Mouse (Mus musculus): ENCODE data around the gene Ptcra. TPM values are rescaled to one million over a fixed set of nuclear protein-coding genes. Genes with fewer than 3 reads are reported as not detected.

Ptcra gene
- polyA plus RNA-seq, 1 experiment from 2014 or later: 0.60 TPM

DNA sequence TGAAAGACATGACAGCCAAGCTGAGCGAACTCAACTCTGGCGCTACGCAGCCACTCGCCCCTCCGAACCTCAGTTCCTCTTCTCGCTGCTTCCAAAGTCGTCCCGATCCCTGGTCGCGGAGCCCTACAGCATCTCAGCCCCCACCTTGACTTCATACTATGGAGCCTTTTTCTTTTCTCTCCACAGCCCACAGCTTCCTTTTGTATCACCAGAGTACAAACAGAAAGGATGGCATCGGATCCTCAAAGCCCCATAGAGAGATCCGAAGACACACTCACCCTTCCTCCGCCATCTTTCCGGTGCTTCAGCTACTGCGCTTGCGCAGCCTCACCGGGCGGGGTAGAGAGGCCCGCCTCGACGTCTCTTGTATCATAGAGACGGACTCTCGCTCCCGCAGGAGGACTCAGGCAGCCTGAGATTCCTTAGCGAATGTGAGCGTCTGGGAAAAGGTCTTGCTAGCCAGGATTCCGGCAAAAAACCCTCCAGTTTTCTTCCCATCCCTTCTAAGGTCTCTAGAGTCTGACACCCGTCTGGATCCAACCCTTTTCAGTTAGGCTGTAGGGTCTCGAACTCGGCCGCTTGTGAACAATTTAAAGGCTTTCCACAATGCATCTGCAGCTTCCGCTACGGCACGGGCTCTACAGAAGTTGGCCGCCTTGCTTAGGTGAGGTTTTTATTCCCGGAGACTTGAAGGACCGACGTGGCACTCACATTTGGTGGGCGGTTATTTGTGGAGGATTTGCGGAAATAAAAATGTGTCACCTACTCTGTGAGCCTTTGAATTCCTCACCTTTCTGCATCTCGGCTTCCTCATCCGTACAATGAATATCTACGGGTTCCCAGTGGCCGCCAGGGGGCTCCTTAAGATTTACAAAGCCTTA lies 19.1 kb upstream of the Ptcra start, which contains the start of gene Rpl7l1:
TSS of gene Rpl7l1 (minus strand) at position 332 of the 881 bp plus-strand sequence.
- peak; percentile 97 for DNase-seq (ENCODE audit: low spot score)
- under 1% methylated on average over 44 of the region's 44 CpGs for WGBS
- Histone ChIP-seq H3K9me3 (no peaks in the 10 kb centered on the region), H3K4me1 (no peaks in the 10 kb centered on the region), H3K4me3 (peak within 1 kb of the TSS; percentile 73), H3K36me3 (peaks cover 34% of the 10 kb centered on the region), H3K27me3 (ENCODE audit: insufficient read depth, poor library complexity, severe bottlenecking) (no peaks in the 10 kb centered on the region), H3K27ac (peak within 1 kb of the TSS; percentile 89)

DNA sequence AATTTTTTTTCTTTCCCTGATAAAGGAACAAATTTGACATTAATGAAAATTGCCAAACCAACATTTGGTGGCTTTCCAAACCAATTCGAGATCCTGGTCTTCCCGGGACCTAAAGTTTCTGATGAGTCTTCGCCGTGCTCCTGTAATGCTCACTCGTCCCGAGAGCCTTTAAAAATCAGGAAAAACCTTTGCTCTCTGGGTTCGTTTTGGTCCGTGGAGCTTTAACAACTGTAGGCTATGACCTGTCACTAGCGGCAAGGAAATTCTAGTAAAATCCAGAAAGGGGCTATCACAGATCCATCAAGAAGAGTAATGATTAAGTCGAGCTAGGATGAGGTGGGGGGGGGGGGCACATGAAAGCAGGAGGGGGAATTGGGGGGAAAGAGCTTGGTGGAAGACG lies 18.4 kb upstream of the Ptcra start:
- H3K27ac ChIP-seq: peak overlapping the region; percentile 89
- DNase-seq (ENCODE audit: low spot score): no peak
- H3K36me3 ChIP-seq: peaks cover 41% of the 10 kb centered on the region
- H3K27me3 ChIP-seq (ENCODE audit: insufficient read depth, poor library complexity, severe bottlenecking): no peaks in the 10 kb centered on the region
- no peaks in the 10 kb centered on the region for H3K4me1 ChIP-seq
- 7% methylated on average over 11 of the region's 11 CpGs for whole genome bisulfite sequencing
- no peaks in the 10 kb centered on the region for H3K9me3 ChIP-seq
- H3K4me3 ChIP-seq: peak overlapping the region; percentile 73

- H3K4me1 ChIP-seq: peaks cover 16% of the 10 kb centered on the region
- peaks cover 68% of the 10 kb centered on the region for H3K36me3 ChIP-seq
- WGBS: 85% methylated on average over 3 of the region's 3 CpGs
- H3K27ac ChIP-seq: no peak overlapping the region
- H3K27me3 ChIP-seq (ENCODE audit: insufficient read depth, poor library complexity, severe bottlenecking): no peaks in the 10 kb centered on the region
- H3K9me3 ChIP-seq: no peaks in the 10 kb centered on the region
- H3K4me3 ChIP-seq: no peak overlapping the region
- DNase-seq (ENCODE audit: low spot score): no peak
These were observed 12.6 kb upstream of the Ptcra start for GRCm38 (mm10) chr17:46776087-46776486.

DNA sequence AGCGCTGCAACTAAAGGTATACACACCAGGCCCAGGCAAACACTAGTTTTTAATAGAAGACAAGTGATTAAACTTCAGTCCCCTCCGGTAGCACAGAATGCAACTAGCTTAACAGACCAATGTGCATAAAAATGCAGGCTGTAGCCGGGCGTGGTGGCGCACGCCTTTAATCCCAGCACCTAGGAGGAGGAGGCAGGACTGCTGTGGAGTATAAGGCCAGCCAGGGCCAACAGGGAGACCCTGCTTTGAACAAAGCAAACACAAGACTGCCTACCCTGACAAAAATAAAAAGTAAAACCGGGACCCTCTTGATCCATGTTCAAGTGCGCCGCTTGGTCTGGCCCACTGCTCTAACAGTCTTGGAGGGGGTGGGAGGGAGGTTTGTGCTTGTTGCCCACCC lies 11.6 kb upstream of the Ptcra start:
- H3K27ac ChIP-seq: no peak overlapping the region
- peaks cover 60% of the 10 kb centered on the region for H3K36me3 ChIP-seq
- WGBS: 93% methylated on average over 9 of the region's 9 CpGs
- no peak overlapping the region for H3K4me3 ChIP-seq
- no peaks in the 10 kb centered on the region for H3K9me3 ChIP-seq
- H3K4me1 ChIP-seq: peaks cover 16% of the 10 kb centered on the region
- DNase-seq (ENCODE audit: low spot score): no peak
- no peaks in the 10 kb centered on the region for H3K27me3 ChIP-seq (ENCODE audit: insufficient read depth, poor library complexity, severe bottlenecking)

GRCm38 (mm10) chr17:46774131-46774472 lies 10.6 kb upstream of the Ptcra start:
- Histone ChIP-seq H3K27me3 (ENCODE audit: insufficient read depth, poor library complexity, severe bottlenecking) (no peaks in the 10 kb centered on the region), H3K9me3 (no peaks in the 10 kb centered on the region), H3K27ac (no peak overlapping the region; the same call in 1 of the 2 replicates), H3K36me3 (peaks cover 51% of the 10 kb centered on the region), H3K4me1 (peaks cover 16% of the 10 kb centered on the region), H3K4me3 (peak overlapping the region; percentile 87)
- no peak for DNase-seq (ENCODE audit: low spot score)
- 50% methylated on average over 2 of the region's 2 CpGs for whole genome bisulfite sequencing

- WGBS: 9% methylated on average over 19 of the region's 20 CpGs
- DNase-seq (ENCODE audit: low spot score): no peak
- H3K27ac ChIP-seq: peak overlapping the region; percentile 90
These were observed 10.0 kb upstream of the Ptcra start for GRCm38 (mm10) chr17:46773278-46774130.

GRCm38 (mm10) chr17:46772404-46773277 lies 9.1 kb upstream of the Ptcra start, which contains the start of gene 2310039H08Rik:
2310039H08Rik (plus strand) TSS chr17:46772635.
- no peaks in the 10 kb centered on the region for H3K27me3 ChIP-seq (ENCODE audit: insufficient read depth, poor library complexity, severe bottlenecking)
- WGBS: under 1% methylated on average over 50 of the region's 50 CpGs
- H3K27ac ChIP-seq: peak within 1 kb of the TSS; percentile 90
- no peaks in the 10 kb centered on the region for H3K9me3 ChIP-seq
- DNase-seq (ENCODE audit: low spot score): peak; percentile 95
- H3K4me1 ChIP-seq: peaks cover 21% of the 10 kb centered on the region
- H3K36me3 ChIP-seq: peaks cover 36% of the 10 kb centered on the region
- H3K4me3 ChIP-seq: peak within 1 kb of the TSS; percentile 87

More at GRCm38 (mm10) chr17:46773278-46774130, 10.0 kb upstream of the Ptcra start:
- H3K36me3 ChIP-seq: peaks cover 45% of the 10 kb centered on the region
- H3K4me3 ChIP-seq: peak overlapping the region; percentile 87
- H3K9me3 ChIP-seq: no peaks in the 10 kb centered on the region
- H3K27me3 ChIP-seq (ENCODE audit: insufficient read depth, poor library complexity, severe bottlenecking): no peaks in the 10 kb centered on the region
- H3K4me1 ChIP-seq: peaks cover 16% of the 10 kb centered on the region

DNA sequence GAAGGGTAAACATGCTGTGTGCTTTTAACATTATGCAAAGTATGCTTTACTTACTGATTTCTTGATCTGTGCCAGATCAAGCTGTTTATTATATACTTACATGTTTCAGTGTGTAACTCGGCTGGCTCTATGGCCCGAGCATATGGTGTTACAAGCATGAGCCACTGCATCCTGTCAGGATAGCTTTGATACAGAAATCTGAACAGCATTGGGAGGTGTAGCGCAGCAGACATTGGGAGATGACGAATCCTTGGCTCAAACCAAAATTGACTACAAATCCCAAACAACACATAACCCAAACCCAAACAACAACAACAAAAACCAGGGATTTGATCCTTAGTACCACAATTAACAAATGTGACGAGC lies 8.5 kb upstream of the Ptcra start:
- Histone ChIP-seq H3K9me3 (no peaks in the 10 kb centered on the region), H3K4me1 (peaks cover 21% of the 10 kb centered on the region), H3K27me3 (ENCODE audit: insufficient read depth, poor library complexity, severe bottlenecking) (no peaks in the 10 kb centered on the region), H3K4me3 (peak overlapping the region; percentile 87), H3K27ac (peak overlapping the region; percentile 90), H3K36me3 (peaks cover 30% of the 10 kb centered on the region)
- DNase-seq (ENCODE audit: low spot score): no peak
- 10% methylated on average over 5 of the region's 5 CpGs for WGBS

- Histone ChIP-seq H3K36me3 (peaks cover 26% of the 10 kb centered on the region), H3K9me3 (no peaks in the 10 kb centered on the region), H3K27ac (peak overlapping the region; percentile 90; the same call in 1 of the 2 replicates), H3K4me1 (peaks cover 21% of the 10 kb centered on the region), H3K27me3 (ENCODE audit: insufficient read depth, poor library complexity, severe bottlenecking) (no peaks in the 10 kb centered on the region), H3K4me3 (peak overlapping the region; percentile 87)
- 61% methylated on average over 17 of the region's 17 CpGs for WGBS
- no peak for DNase-seq (ENCODE audit: low spot score)
These were observed 8.1 kb upstream of the Ptcra start for GRCm38 (mm10) chr17:46771616-46772015.

DNA sequence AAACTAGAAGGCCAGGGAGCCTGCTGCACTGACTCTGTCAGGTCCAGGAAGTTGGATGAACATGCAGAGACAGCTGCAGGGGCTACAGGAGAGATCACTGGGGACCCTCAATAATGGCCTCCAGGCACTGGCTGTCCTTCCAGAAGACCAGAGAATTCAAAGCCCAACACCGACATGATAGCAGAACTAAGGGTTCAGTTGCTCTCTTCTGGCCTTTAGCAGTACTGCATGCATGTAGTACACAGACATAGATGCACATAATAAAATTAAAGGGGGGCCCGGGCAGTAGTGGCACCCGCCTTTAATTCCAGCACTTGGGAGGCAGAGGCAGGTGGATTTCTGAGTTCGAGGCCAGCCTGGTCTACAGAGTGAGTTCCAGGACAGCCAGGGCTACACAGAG lies 7.5 kb upstream of the Ptcra start:
- peaks cover 20% of the 10 kb centered on the region for H3K36me3 ChIP-seq
- H3K27me3 ChIP-seq (ENCODE audit: insufficient read depth, poor library complexity, severe bottlenecking): no peaks in the 10 kb centered on the region
- peaks cover 21% of the 10 kb centered on the region for H3K4me1 ChIP-seq
- H3K27ac ChIP-seq: no peak overlapping the region
- DNase-seq (ENCODE audit: low spot score): no peak
- no peak overlapping the region for H3K4me3 ChIP-seq
- H3K9me3 ChIP-seq: no peaks in the 10 kb centered on the region
- WGBS: 80% methylated on average over 4 of the region's 4 CpGs

- H3K27ac ChIP-seq: no peak overlapping the region
- H3K36me3 ChIP-seq: peaks cover 15% of the 10 kb centered on the region
- WGBS: 88% methylated on average over 11 of the region's 11 CpGs
- H3K4me1 ChIP-seq: peaks cover 21% of the 10 kb centered on the region
- H3K9me3 ChIP-seq: no peaks in the 10 kb centered on the region
- no peak for DNase-seq (ENCODE audit: low spot score)
- no peaks in the 10 kb centered on the region for H3K27me3 ChIP-seq (ENCODE audit: insufficient read depth, poor library complexity, severe bottlenecking)
- no peak overlapping the region for H3K4me3 ChIP-seq
These were observed 7.0 kb upstream of the Ptcra start for GRCm38 (mm10) chr17:46770546-46770945.

DNA sequence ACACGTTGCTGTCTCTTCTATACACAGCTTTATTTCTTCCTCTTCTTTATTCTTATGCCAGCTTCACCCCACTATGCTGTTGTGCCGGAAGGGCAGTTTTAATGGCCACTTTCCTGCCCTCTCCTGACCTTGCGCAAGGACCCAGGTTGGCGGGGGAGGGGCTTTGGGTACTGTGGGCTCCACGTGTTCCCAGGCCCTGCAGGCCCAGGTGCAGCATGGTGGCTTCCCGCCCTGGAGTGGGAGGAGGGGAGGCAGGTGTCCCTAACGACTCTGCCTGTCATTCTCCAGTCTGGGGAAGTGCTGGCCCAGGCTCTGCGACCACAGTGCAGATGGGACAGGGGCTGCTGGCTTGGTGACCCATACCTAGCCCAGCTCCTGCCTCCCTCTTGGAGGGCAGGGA lies 4.4 kb upstream of the Ptcra start:
- WGBS: 52% methylated on average over 8 of the region's 8 CpGs
- Histone ChIP-seq H3K36me3 (no peaks in the 10 kb centered on the region), H3K4me1 (peaks cover 12% of the 10 kb centered on the region), H3K9me3 (no peaks in the 10 kb centered on the region), H3K27me3 (ENCODE audit: insufficient read depth, poor library complexity, severe bottlenecking) (no peaks in the 10 kb centered on the region), H3K4me3 (no peak overlapping the region), H3K27ac (no peak overlapping the region)
- no peak for DNase-seq (ENCODE audit: low spot score)
